Mouse (Mus musculus): ENCODE measurements around the gene Tnfsf18.

Tnfsf18 gene

GRCm38 (mm10) chr1:161494343-161494742 is at the start of gene Tnfsf18:
Tnfsf18 (plus strand) TSS chr1:161494655.
- DNase-seq = peak; percentile 48 to 63

- peak; percentile 21 to 63 for DNase-seq
These were observed 49.6 kb upstream of the Tnfsf18 start for GRCm38 (mm10) chr1:161444858-161445257.

GRCm38 (mm10) chr1:161451683-161452245 is 42.7 kb upstream of the Tnfsf18 start:
- peak; percentile 15 to 35 for DNase-seq

DNA sequence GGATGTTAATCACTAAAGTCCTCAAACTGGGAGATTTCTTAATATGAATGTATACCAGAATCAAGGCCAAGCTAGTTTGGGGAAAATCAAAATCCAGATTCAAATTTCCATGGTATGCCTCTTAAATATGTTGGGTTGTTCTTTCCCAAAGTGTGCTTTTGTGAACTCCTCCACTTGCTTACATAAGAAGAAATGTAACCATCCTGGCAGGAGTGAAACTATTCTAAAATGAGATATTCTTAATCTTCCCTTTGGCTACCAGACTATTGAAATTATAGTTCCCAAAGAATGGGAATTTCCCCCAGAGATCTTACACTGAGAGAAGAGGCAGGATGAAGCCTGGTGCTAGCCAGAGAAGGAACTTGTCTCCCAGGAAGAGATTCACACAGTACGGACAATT is 42.2 kb upstream of the Tnfsf18 start:
- no peak for DNase-seq

GRCm38 (mm10) chr1:161463388-161464085 is 30.9 kb upstream of the Tnfsf18 start:
- peak; percentile 15 to 39 for DNase-seq

DNA sequence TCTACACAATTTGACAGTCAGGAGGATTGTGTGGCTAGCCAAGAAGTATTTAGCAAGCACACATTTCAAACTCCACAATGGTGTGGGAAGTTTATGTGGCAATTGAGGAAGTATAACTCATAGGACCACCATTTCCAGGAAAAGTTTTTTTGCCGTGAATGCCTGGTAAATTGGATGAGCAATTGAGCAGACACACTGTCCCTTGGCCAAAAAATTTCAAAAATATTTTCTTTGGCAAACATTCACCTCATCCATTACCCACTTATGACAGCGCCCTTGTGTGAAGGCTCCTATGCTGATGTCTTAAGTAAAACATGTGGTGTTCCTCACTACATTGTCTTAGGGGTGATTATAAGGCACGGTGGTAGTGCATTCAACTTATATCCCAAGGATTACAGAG is 17.2 kb upstream of the Tnfsf18 start:
- DNase-seq = no peak

- DNase-seq = no peak
These were observed 14.6 kb upstream of the Tnfsf18 start for GRCm38 (mm10) chr1:161479854-161480253.

DNA sequence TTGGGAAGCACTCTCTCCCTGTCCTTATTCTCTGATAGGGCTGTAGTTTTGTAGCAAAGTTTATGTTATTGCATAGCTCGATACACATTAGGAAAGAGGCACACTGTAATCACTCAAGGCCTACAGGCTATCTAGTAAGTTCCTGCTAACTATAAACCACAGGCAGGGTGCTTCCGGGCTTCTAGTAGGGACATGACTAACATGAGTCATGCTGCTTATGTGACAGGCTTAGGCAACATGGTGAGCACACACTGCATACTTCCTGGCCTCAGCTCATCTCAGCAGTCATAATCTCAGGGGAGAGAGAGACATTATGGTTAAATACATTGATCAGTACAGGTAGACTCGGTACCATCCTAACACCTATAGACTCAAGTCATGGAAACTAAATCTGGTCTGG is 12.2 kb upstream of the Tnfsf18 start:
- peak; percentile 17 to 24 for DNase-seq

- peak in 1 of 2 experiments; percentile 29 for DNase-seq
These were observed 7.4 kb upstream of the Tnfsf18 start for GRCm38 (mm10) chr1:161487069-161487468.

DNA sequence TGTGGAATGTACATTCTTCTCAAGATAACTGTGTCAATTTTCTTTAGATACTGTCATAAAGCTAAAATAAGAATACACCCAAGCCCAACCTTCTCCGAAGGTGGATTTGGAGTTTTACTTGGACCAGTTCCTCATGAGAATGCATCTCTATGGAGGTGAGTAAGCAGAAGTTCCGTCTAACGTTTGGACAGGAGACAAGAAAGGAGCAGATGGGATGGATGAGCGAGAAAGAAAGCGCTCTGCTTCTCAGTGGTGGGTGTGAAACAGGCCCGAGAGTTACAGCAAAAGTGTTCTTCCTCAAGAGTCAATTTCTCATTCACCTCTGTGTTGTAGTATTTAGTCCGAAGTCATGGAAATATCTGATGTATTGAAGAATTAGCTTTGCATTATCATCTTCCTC is 2.7 kb upstream of the Tnfsf18 start:
- no peak for DNase-seq

- DNase-seq = no peak
These were observed 2.6 kb downstream of the Tnfsf18 start for GRCm38 (mm10) chr1:161496866-161497645.

- no peak for DNase-seq
These were observed 5.8 kb downstream of the Tnfsf18 start for GRCm38 (mm10) chr1:161500114-161500810.

DNA sequence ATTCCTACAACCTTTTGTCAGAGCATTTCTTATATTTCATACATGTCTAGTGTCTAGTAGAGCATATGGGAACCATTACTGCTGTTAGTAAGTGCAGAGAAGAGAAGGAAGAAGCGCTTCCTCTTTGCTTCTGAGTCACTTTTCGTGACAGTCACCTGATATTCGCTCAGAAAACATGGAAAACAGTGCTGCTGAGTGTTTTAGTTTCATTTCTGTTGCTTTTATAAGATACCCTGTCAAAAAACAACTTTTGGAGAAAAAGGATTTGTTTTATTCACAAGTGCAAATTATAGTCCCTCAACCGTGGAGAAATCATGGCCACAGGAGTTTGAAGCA is 6.3 kb downstream of the Tnfsf18 start:
- no peak for DNase-seq

DNA sequence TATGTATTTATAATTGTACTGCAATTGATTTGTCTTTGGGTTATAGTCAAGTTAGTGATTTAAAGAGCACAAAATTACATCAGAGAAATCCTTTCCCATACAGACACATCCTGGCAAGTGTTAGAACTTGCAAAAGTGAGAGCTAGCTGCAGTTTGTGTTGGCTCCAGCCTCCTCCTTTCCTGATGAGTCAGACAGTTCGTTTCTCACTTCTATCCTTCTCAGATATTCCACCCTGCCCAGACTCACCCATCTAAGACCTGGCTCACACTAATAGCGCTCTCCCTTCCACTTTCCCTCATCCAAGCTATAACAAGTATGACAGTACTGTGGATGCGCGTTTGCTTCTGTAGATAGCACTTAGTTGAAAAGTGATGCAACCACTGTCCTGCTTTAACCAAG is 11.9 kb downstream of the Tnfsf18 start:
- DNase-seq = no peak

DNA sequence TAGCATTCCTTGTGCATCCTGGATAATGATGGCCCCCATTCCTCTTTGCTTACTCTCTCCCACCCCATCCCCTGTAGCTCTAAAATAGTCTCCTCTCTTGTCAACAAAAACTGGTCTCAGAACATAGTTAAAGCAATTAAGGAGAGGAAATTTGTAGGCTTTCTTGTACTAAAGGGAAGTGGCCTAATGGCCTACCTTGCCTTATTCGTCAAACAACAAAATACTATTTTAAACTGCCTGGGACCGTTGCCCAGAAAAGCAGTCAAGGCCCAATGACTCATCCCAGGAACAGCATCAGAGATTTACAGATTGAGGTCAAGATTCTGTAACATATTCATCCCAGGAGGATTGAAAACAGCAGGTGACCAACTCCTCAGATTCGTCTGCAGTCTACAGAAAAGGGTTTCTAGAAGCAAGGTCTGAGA is 13.2 kb downstream of the Tnfsf18 start:
- peak in 1 of 2 experiments; percentile 28 for DNase-seq

GRCm38 (mm10) chr1:161517355-161517754 is 22.9 kb downstream of the Tnfsf18 start:
- no peak for DNase-seq

DNA sequence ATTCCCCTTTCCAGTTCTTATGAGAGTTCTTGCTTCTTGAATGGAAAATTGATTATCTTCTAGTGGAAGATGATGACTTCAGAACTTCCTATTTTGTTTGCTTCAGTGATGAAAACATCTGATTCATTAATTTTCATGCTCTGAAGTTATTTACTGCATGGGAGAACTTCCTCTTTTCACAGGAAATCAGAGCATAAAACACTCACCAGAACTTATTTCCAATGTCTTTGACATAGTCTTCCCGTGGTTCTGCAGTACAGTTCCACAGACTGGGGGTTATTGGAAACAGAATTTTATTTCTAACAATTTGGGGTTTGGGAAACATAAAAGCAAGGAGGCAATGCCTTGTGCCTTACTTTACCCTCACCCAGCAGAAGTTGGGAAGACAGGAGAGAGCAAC is 25.8 kb downstream of the Tnfsf18 start:
- no peak for DNase-seq

GRCm38 (mm10) chr1:161528173-161528572 is 33.7 kb downstream of the Tnfsf18 start:
- no peak for DNase-seq

DNA sequence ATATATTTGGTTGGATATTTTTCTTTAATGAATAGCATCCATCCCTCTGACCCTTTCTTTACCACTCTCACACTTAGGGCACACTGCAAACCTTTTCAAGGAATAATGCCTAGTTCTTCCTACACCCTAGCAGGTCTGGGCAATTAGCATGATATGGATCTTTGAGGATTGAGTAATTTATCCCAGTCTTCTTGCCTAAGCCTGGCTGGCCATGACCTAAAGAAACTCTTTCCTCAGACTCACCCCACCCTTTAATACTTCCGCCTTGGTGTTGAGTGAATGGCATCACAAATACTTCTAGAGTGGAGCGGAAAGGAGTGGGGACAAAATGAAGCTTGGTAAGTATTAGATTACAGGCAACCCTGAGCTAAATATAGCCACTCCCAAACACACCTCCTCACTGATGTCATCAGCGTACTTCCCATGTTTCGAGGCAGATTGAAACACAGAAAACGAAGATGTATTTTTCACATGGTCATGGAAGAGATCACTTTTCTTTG is 56.2 kb downstream of the Tnfsf18 start:
- DNase-seq = peak in 1 of 2 experiments; percentile 43

DNA sequence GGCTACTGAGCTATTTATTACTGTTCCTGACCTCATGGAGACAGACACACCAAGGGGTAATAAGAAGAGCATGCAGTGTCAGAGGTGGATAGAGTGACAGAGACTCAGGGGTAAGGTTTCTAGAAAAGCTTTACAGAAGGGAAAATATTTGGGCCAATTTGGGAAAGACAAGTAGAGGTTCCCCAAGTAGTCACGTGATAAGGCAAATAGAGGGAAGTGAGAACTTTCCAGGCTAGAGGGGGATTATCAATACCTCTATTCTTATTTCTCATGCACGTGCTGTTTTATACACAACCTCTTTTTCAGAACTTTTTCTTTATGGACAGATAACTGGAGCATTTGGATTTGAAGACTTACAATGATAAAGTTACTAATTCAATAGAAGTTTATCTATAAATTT is 57.6 kb downstream of the Tnfsf18 start:
- DNase-seq = no peak

Measured in lung, adult 18-20 months (tissue).